Mouse (Mus musculus) lung, adult 2 months (tissue): ENCODE results near the gene Mrps24.

ENCODE experiments used
- CTCF ChIP-seq: fragments of 200-500 bp; IDR thresholded peaks from 2 replicates; pipeline ENCODE4 v1.5.1; 2011; ENCODE audit warnings: mild to moderate bottlenecking, low read length, control low read depth; ENCODE audit not compliant: insufficient read depth
- POLR2A ChIP-seq: fragments of 200-500 bp; IDR thresholded peaks from 2 replicates; pipeline ENCODE4 v1.6.1; 2011; ENCODE audit warnings: low read depth, mild to moderate bottlenecking, control low read depth, low read length, borderline replicate concordance; ENCODE audit errors: extremely low read depth

DNA sequence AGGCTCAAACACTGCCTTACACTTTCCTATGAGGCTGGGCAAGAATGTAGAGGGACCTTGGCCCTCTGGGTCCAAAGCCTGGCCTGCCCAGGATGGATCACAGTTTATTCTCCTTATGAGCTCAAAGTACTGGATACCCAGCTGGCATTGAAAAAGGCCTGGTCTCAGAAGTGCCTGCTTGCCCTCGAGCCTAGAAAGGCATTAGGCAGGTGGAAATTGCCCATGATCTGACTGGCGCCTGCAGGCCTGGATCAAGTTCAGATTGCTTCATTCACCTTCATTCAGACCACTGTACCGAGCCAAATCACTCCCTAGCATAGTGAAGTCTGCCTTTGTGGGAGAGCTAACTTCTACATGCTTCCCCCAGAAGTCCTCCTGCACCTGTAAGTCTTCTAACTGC is 24.4 kb upstream of the Mrps24 start:
- TF ChIP-seq POLR2A (no peak), CTCF (no peak)
